Mouse (Mus musculus) adrenal gland (tissue): ENCODE results near the gene Tectb.
"Not testable (repeated sequence)": the region's sequence is repeated elsewhere in the genome, so short reads cannot be mapped to it uniquely, and the experiment has no call there.

Source experiments
- intact Hi-C: fragments of 180-260 bp; cut with DNase I; formaldehyde crosslinking; loops from one replicate; pipeline ENCODE4 v1.15.1; 2025
- long read RNA-seq, 2 experiments: library from polyadenylated mRNA; unstranded; transcript quantifications; one replicate each; pipeline ENCODE4 v2.0.0; 2020; ENCODE audit warnings: borderline replicate concordance in 1 of 2; ENCODE audit not compliant: insufficient replicate concordance in 1 of 2

Tectb gene
- long read RNA-seq, experiment 1 = 0 reads
- long read RNA-seq, experiment 2 = 0 reads

DNA sequence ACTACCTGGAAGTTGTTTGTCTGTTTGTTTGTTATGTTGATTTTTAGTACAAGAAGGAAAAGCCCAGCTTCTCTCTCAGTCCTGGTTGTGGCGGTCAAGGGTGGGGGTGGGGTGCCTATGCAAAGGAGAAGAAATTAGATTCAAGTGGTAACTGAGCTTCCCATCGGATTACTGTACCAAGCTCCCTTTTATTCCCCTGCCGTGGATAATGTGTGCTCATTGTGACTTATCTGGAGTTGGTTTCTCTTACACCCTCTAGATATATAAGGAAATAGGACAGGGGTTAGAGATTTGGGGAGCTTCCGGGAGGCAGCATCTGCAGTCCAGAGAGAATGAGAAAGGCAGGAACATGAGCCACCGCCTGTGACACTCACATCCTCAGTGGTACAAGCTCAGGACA is at the start of gene Tectb:
Gene Tectb (plus strand): TSS at position 301 of the 400 bp plus-strand sequence.
- intact Hi-C loops = no loop called here

DNA sequence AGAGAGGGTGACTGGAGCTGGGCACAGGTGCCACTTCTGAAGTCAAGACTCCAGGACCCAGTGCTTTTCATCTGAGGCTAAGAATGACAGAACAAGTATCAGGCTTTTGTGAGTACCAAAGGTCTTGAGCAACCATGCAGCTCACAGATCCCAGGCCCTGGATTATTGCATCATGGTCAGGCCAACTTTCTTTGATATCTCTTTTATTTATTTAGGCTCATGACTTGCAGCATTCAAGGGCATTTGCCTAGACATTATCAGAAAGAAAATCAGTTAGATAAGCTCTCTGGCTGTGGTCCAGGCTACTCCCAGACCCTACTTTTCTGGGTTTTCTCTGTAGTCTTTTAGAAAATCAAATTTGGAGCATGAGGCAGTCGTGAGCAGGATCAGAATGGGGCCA is 48.8 kb upstream of the Tectb start:
- intact Hi-C loops = loop anchor here (10.0 kb wide), 1 partner anchor 63 kb away; no protein-coding TSS in a partner anchor

DNA sequence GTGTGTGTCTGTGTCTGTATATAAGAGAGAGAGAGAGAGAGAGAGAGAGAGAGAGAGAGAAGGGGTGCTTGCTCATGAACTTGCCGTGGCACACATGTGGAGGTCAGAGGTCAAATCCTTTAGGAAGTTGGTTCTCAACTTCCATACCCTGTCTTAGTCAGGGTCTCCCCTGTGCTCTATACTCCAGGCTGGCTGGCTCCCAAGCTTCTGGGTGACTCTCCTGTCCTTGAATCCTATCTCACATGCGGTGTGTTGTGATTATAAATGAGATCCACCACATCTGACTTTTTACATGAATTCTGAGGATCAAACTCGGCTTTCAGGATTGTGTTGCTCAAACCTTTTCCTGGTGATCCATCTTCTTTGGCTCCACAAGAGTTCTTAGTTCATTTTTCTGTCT is 48.1 kb upstream of the Tectb start:
- intact Hi-C loops = loop anchor here (10.0 kb wide), 1 partner anchor 62 kb away; no protein-coding TSS in a partner anchor

DNA sequence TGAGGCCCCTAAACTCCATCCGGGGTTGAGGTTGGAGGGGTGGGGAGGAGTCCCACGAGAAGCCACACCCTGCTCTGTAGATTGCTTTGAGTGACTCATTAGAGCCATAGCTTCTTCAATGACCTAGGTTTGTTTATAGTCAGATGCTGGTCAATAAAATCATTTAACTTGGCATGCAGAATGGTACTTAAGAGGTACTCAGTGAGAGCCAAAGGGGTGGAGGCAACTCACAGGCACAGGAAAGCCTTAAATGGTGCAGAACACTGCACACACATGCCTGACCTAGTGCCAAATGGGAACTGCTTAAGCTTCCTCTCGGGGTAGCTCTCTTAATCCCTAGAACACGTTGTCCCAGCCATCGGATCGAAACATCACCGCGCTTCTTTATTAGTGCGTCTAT is 46.0 kb upstream of the Tectb start:
- intact Hi-C loops = loop anchor here (10.0 kb wide), 1 partner anchor 60 kb away; no protein-coding TSS in a partner anchor

DNA sequence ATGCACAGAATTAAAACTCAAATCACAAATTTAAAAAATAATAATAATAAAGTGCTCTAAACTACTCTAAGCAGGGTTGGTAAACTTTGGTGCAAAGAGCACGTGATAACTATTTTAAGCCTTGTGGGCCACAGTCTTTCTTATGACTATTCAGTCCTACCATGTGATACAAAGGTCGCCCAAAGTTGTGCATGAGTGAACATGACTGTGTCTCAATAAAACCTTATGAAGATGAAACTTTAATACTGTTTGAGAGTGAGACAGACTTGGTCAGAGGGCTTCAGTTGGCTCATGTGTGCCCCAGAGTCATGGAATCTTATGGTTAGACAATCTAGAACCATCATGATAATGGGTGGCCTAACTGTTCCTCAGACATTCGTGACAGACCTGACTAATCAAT is 44.6 kb upstream of the Tectb start:
- intact Hi-C loops = loop anchor here (5.0 to 10.0 kb wide), 3 partner anchors 34 to 59 kb away; no protein-coding TSS in a partner anchor

DNA sequence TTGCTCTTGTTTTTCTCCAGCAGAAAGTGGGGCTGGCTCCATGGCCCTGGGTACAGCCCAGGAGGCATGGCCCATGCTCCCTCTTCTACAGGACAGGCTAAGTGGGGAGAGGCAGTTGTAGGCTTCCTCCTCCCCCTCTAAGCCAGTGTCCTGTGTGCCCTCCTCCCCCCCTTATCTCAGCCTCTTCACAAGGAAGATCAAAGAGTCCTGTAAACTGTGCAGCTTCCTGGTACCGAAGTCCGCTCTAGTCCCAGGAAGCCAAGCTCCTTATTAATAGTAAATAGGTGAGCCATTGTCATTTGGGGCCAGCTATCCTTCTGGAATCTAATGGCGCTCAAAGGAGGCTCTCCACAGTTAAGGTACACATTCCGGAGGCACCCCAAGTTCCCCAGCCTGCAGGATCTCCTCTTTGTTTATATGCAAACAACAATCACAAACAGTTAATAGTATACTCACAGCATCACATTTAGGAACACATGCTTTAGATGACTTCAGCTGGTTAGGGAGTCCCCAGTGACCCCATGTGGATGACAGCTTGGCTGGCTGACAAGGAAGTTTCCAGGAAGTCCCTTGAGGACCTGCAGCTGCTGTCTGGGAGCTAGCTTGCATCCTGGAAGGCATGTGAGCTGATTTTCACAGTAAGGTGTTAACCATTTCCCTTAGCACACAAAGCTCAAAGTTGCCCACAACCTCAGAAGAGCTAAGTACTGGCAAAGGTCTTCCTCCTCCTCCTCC is 43.7 kb upstream of the Tectb start:
- intact Hi-C loops = loop anchor here (5.0 to 10.0 kb wide), 3 partner anchors 35 to 58 kb away; no protein-coding TSS in a partner anchor

DNA sequence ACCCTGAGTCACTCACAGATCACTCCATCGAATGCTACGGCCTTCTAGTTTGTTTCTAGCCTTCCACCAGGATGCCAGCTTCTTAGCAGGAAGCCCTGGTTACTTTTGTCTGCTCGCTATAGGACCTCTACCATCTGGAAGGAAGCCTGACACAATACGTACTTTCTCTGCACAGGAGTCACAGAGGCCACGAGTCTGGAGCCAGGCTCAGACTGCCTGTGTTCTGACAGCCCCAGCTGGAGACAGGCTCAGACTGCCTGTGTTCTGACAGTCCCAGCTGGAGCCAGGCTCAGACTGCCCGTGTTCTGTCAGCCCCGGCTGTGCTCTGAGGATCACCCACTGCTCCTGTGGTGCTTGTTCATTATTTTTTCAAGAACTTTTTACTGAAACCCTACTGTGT is 42.6 kb upstream of the Tectb start:
- intact Hi-C loops = loop anchor here (5.0 to 10.0 kb wide), 3 partner anchors 34 to 57 kb away; no protein-coding TSS in a partner anchor

DNA sequence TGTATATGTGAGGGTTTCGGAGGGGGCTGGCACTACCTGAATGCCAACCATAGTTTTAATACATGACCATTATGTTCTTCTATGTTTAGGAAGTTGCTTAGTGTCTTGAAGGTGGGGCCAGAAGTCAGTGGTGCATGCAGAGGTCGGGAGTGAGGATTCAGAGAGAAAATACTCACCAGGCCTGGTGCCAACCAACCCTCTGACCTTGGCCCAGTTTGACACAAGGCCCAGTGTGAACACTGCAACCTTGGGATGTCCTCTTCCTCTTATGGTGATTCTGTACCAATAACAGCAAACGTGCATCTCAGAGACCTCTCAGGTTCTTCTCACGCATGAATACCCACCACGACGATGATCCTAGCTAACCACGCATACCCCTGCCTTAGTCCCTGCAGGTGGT is 42.0 kb upstream of the Tectb start:
- intact Hi-C loops = loop anchor here (5.0 to 10.0 kb wide), 3 partner anchors 34 to 56 kb away; no protein-coding TSS in a partner anchor

DNA sequence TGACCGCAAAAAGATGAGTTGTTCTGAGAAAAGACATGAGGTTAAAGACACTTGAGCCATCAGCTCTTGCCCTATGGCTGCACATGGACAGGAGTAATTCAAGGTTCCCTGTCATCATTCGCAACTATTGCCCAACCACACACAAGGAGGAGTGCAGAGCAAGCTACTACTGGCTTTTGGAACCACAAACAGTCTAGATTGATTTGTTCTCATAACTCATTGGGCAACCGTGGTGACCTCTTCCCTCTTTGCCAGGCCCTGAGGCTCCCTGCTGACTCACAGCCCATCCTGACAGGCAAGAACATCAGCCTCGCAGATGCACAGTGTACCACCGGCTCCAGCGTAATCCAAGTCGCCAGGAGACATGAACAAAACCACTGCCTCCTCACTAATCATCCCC is 41.2 kb upstream of the Tectb start:
- intact Hi-C loops = loop anchor here (5.0 to 10.0 kb wide), 3 partner anchors 33 to 56 kb away; no protein-coding TSS in a partner anchor

DNA sequence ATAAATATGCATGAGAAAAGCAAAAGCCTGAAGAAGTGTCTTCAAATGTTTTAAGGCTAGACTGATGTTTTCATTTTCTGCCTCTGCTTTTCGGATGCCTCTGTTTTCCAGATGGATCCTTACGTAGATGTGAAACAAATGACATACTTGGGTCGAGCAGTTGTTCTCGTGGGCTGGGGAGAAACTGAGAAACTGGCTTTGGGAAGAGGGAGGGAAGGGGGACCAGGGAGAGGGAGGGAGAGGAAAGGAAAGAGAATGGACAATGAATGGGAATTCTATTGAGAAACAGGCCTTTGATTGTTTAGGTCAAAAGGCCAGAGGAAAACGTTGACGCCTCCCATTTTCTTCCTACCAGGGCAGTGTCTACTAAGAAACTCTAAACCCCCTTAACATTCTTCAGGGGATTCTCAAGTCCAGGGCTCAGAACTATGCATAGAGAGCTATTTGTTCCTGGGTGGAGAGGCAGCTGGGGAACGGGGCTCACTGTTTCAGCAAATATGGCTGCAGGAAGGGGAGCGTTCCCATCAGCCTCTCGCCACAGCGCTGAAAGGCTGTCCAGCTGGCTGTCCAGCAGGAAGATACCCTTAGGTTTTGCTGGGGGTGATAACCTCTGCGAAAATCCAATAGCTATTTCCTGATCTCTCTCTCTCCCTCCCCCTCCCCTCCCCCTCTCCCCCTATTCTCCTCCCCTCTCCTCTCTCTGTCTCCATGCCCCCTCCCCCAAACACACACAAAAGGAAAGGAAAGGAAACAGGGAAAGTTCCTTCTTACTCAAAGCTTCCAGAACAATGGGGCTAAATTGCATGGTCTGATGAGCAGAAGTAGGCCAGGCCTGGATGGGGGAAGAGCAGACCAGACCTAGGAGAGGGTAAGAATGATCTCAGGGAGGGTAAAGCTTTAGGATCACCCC is 36.9 kb upstream of the Tectb start:
- intact Hi-C loops = no loop called here

DNA sequence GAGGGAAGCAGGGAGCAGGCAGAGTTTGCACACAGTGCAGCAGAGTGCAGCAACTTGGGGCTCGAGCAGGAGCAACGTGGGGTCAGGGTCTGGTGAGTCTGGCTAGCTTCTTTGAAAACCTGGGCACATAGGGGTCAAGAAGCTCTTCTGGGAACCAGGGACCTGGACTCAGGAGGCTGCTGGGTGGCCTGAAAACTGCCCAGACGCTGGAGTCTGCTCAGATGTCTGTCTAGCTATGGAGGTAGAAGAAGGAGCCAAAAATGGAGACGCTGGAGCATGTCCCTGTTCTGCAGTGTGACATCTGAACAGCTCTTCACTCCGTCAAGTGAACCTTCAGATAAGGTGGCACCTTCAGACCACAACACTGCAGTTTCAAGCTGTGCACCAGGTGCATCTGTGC is 35.8 kb upstream of the Tectb start:
- intact Hi-C loops = no loop called here

DNA sequence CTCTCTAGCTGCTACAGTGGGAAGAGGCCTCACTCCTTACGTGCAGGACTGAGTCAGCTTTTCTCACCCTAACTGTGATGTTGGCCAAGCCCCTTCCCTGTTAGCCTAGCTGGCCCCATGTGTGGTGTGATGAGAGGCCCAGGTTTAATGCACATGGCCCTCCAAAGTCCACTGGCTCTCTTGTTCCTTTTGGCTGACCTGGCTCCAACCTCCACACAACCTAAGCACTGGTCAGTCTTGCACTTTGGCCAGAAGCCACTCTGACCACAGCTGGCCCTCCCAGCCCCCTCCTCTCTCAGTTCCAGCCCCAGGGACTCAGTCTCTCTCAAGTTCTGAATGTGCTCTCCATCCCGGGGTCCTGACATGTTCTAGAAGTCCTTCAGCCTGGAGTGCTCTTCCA is 35.4 kb upstream of the Tectb start:
- intact Hi-C loops = no loop called here

DNA sequence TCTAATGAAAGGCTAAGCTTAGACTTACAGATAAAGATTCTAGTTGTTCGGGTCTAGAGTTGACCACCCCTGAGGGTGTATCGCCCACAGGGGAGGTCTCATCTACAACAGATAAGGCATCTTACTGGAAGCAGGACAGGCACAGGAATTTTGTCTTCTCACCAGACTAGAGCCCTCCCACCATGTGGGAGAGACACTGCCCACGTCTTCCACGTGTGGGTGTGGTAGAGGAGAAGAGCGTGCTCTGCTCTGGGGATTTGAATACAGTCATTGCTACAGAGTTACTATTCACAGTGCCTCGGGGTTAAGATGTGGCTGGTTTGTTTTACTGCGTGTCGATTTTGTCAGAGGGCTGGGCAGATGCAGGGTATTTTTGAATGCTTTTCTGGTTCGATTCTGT is 33.0 kb upstream of the Tectb start:
- intact Hi-C loops = no loop called here

DNA sequence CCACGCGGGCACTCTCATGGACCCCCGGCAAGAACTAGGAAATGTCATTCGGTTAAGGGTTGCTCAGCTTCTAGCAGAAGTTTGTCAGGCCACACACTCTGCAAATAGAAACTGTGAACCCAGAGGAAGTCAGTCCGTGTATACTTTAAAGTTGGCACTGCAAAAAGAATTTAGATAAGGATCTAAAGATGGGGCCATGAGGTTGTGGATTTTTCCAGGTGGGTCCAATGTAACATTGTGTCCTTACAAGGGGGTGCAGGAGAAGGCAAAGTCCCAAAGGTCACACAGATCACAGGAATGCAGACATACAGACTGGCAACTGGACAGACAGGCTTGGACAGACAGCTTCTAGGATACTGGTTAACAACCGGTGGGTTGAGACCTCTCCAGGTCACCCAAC is 32.4 kb upstream of the Tectb start:
- intact Hi-C loops = no loop called here

DNA sequence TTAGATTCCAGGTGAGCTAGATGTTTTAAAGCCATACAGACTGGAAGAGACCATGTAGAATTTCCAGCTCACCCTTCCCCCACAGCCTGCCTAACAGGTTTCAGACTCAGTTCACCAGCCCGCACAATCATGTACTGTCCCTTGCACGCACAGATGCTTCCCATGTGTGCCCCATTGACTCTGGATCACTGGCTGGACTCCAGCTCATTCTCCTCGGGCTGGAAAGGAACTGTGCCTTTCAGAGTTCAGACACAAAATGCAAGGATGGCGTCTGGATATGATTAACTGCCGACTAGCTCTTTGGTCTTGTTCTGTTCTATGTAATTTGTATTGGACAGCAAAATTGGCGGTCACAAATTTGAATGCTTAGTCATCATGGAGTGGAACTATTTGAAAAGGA is 30.9 kb upstream of the Tectb start:
- intact Hi-C loops = no loop called here

DNA sequence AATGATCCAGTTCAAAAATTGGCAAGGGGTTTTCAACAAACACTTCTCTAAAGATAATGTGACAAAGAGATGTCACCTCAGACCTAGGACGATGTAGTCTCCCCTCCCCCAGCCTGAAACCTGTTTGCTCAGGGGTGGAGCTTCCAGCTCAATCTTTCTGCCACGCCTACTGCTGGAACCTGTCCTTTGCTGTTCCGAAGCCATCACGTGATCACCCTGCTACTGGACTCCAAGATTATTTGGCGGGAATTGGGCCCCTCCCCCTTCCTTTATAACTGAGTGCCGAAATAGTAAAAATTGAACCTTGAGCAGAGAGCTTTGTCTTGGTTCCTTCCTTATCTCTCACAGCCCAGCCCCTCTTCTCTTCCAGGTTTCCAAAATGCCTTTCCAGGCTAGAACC is 28.3 kb upstream of the Tectb start:
- intact Hi-C loops = not testable (repeated sequence)

DNA sequence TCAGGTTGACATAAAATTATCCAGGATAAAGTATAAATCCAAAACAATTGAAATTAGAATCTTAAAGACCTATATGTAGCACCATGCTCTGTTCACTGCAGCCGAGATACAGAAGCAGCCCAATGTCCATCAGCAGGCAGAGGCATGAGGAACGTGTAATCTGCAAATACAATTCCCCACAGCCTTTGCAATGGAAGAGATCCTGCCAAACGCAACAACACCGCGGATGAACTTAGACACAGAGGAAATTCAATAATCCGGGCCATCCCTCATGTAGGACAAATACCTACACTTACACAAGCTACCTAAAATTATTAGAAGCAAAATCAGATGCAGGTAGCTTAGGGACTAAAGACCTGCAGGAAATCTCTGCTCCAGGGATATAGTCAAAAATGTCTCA is 27.6 kb upstream of the Tectb start:
- intact Hi-C loops = no loop called here

DNA sequence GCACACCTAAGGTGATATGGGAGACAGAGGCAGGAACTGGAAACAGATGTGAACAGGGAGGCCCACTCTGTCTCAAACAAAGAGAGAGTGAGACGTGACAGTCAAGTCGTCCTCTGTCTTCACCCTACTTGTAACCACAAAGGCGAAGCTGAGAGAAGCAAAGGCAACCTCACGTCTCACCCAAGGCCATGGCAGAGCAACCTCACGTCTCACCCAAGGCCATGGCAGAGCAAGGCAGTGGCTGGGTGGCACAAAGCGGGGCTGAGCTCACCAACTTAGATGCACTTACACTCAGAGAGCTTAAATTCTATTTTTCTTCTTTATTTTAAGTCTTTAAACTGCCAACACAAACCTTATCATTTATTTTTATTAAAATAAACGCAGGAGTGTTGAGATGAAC is 23.5 kb upstream of the Tectb start:
- intact Hi-C loops = no loop called here

DNA sequence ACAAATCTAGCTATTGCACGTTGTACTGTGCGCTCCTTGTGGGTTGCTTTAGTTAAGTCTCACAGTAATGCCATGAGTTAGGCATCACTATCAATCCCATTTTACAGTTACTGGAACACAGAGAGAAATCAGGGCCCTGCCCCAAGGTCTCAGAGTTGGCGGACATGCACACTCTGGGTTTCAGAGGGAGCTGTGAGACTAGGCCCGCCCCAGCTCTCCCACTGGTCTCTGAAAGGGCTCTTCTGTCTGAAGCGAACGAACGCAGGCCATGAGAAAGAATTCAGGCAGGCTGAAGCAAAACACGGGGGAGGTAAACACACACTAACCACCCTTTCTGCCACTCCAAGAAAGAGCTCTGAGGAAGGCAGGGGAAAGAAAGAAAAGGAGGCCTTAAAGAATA is 21.9 kb upstream of the Tectb start:
- intact Hi-C loops = no loop called here

DNA sequence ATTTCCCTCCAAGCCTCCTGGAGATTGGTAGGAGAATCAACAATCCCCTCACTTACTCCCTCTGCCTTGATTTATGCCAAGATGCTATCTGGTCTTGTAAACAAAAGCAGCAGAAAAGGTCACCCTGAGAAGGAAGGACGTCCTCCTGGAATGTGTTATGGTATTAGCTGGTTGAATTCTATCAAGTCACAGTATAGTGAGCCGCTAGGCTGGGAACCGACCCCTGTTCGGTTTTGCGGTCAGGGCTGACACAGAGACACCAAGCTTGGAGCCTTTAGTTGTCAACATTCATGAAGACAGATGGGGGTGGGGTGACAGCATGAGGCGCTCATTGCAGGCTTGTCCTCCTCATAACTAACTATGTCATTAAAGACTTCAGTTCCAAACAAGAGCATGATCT is 20.7 kb upstream of the Tectb start:
- intact Hi-C loops = no loop called here

DNA sequence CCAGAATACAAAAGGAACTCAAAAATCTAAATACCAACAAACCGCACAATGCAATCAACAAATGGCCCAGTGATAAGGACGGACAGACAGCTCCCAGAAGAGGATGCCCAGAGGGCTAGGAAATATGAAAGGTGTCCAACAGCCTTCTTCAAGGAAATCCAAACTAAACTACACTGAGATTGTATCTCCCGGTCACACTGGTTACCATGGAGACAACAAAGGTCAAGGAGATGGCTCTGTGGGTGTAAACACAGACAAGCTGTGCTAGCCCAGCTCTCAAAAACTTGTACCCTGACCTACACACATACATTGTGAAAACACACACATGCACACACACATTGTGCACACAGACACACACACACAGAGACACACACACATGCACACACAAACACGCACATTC is 18.3 kb upstream of the Tectb start:
- intact Hi-C loops = no loop called here

DNA sequence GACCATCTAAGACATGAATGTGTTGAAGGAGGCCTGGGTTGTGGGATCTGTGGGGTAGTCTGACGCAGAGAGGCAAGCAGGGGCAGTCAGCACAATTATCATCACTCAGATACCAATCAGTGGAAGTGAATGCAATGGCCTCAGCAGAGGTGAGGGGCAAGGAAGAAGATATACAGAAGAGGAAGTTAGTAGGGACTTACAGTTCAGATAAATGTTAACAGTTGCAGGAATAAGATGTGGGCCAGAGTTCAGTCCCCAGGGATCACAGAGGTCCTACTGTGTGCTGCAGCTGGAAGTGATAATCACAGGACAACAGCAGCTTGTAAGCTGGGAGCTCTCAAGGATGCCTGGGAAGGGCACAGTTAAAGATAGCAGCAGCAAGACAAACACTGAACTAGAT is 16.4 kb upstream of the Tectb start:
- intact Hi-C loops = loop anchor here (2.0 kb wide), 1 partner anchor 31 kb away; no protein-coding TSS in a partner anchor
